Mouse (Mus musculus): Measurements from ENCODE around the gene Cyp2d11. TPM values are rescaled to one million over a fixed set of nuclear protein-coding genes. Genes with fewer than 3 reads are reported as not detected.

Gene Cyp2d11
- polyA plus RNA-seq, 1 experiment from 2014 or later: not detected

DNA sequence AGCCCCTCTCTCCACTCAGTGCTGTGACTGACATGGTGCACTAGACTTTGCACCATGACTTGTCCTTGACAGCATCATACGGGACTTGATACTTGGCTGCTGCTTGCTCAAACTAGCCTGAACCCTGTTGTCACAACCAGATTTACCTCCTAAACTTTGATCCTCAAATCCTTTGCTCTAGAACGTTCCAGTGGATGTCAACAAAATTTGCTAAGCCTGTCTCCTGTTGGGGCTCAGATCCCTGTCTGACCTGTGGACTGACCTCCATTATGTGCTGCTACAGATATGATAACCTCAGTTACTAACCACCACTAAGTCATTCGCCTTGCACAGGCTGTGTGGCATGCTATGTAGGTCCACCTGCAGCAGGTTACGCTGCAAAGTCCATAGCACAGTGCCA lies 29.1 kb upstream of the Cyp2d11 start:
- H3K4me1 ChIP-seq (ENCODE audit: control insufficient read depth in 2 of 2, insufficient read depth in 2 of 2, low read length in 2 of 2): no peaks in the 10 kb centered on the region
- no peak overlapping the region for H3K4me3 ChIP-seq (ENCODE audit: control insufficient read depth in 1 of 2, insufficient read depth in 1 of 2, low read depth in 1 of 2, low read length in 2 of 2)
- H3K4me2 ChIP-seq (ENCODE audit: low read length): no peak overlapping the region
- no peaks in the 10 kb centered on the region for H3K36me3 ChIP-seq (ENCODE audit: control insufficient read depth, insufficient read depth, low read length)
- H3K27ac ChIP-seq (replicated peaks in 1 of 2; ENCODE audit: control insufficient read depth in 1 of 2, insufficient read depth in 1 of 2, low read depth in 2 of 2, low read length in 2 of 2): no peak overlapping the region
- no peak overlapping the region for H3K9ac ChIP-seq (ENCODE audit: low read length)
- no peaks in the 10 kb centered on the region for H3K27me3 ChIP-seq (ENCODE audit: control insufficient read depth, insufficient read depth, low read length)
- H3K9me3 ChIP-seq (ENCODE audit: control insufficient read depth, low read length): no peaks in the 10 kb centered on the region
- ATAC-seq (ENCODE audit: insufficient number of reproducible peaks, insufficient read depth, low FRiP score, low read depth): no peak
- WGBS: 66% methylated on average over 4 of the region's 4 CpGs

- 74% methylated on average over 1 of the region's 1 CpGs for WGBS
- H3K4me3 ChIP-seq (ENCODE audit: control insufficient read depth in 1 of 2, insufficient read depth in 1 of 2, low read depth in 1 of 2, low read length in 2 of 2): no peak overlapping the region
- ATAC-seq (ENCODE audit: insufficient number of reproducible peaks, insufficient read depth, low FRiP score, low read depth): no peak
- H3K27ac ChIP-seq (replicated peaks in 1 of 2; ENCODE audit: control insufficient read depth in 1 of 2, insufficient read depth in 1 of 2, low read depth in 2 of 2, low read length in 2 of 2): no peak overlapping the region
- no peak overlapping the region for H3K4me2 ChIP-seq (ENCODE audit: low read length)
- no peaks in the 10 kb centered on the region for H3K36me3 ChIP-seq (ENCODE audit: control insufficient read depth, insufficient read depth, low read length)
- H3K9ac ChIP-seq (ENCODE audit: low read length): no peak overlapping the region
- no peaks in the 10 kb centered on the region for H3K27me3 ChIP-seq (ENCODE audit: control insufficient read depth, insufficient read depth, low read length)
- no peaks in the 10 kb centered on the region for H3K9me3 ChIP-seq (ENCODE audit: control insufficient read depth, low read length)
- peaks cover 2 to 4% of the 10 kb centered on the region in 2 experiments; a peak in 2 of 4 replicates for H3K4me1 ChIP-seq (ENCODE audit: control insufficient read depth in 2 of 2, insufficient read depth in 2 of 2, low read length in 2 of 2)
Measured at GRCm38 (mm10) chr15:82418616-82419015, 24.8 kb upstream of the Cyp2d11 start.

DNA sequence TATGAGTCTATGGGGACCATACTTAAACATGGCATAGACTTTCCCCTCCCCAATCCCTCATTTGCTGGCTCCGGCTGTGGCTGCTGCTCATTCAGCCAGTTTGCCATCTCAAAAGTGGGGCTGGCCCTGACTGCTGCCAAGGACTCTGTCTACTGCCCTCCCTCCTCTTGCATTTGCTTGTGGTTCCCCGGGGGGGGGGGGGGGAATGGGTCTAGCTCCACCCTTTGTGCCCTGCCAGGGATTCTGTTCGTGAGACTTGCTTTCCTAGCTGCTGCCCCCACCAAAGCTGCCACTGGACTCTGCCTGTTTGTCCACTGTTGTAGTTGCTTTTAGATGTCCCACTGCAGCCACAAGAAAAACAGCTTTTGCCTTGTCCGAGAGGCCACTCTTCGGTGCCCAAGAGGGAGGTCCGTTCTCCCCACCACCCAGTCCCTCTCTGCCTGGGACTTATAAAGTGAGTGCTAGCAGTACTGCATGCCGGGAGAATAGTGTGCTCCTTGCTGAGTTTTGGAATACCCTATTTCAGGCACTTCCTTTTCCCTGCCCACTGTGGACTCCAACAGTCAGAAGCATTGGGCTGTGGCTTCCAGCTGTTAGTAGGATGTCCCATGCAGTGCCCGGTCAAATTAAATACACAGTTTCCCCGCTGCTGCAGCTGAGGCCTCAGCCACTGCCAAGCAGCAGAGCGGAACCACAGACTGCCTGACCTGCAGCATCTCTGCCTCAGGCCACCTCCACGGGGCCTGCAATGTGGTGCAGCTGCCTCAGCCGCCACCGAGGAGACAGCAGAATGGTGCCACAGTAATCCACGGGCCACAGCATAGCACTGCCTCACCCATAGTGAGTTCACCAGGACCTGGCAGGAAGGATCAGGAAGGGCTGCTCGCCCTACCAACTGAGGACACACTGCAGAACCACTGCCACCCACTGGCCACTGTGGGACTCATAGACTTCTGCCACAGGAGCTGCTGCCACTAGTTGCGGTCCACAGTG lies 23.3 kb upstream of the Cyp2d11 start:
- Histone ChIP-seq H3K27me3 (ENCODE audit: control insufficient read depth, insufficient read depth, low read length) (no peaks in the 10 kb centered on the region), H3K9me3 (ENCODE audit: control insufficient read depth, low read length) (no peaks in the 10 kb centered on the region), H3K27ac (replicated peaks in 1 of 2; ENCODE audit: control insufficient read depth in 1 of 2, insufficient read depth in 1 of 2, low read depth in 2 of 2, low read length in 2 of 2) (no peak overlapping the region), H3K36me3 (ENCODE audit: control insufficient read depth, insufficient read depth, low read length) (no peaks in the 10 kb centered on the region), H3K4me1 (ENCODE audit: control insufficient read depth in 2 of 2, insufficient read depth in 2 of 2, low read length in 2 of 2) (peaks cover 2 to 4% of the 10 kb centered on the region in 2 experiments; a peak in 2 of 4 replicates), H3K4me3 (ENCODE audit: control insufficient read depth in 1 of 2, insufficient read depth in 1 of 2, low read depth in 1 of 2, low read length in 2 of 2) (no peak overlapping the region), H3K4me2 (ENCODE audit: low read length) (peak overlapping the region; percentile 50), H3K9ac (ENCODE audit: low read length) (peak overlapping the region; percentile 10; the same call in 1 of the 2 replicates)
- peak; percentile 77; the same call in 1 of the 2 replicates for ATAC-seq (ENCODE audit: insufficient number of reproducible peaks, insufficient read depth, low FRiP score, low read depth)
- 32% methylated on average over 16 of the region's 16 CpGs for WGBS

- no peak overlapping the region for H3K27ac ChIP-seq (replicated peaks in 1 of 2; ENCODE audit: control insufficient read depth in 1 of 2, insufficient read depth in 1 of 2, low read depth in 2 of 2, low read length in 2 of 2)
- WGBS: 76% methylated on average over 4 of the region's 4 CpGs
- ATAC-seq (ENCODE audit: insufficient number of reproducible peaks, insufficient read depth, low FRiP score, low read depth): no peak
- H3K27me3 ChIP-seq (ENCODE audit: control insufficient read depth, insufficient read depth, low read length): no peaks in the 10 kb centered on the region
- H3K4me1 ChIP-seq (ENCODE audit: control insufficient read depth in 2 of 2, insufficient read depth in 2 of 2, low read length in 2 of 2): no peaks in the 10 kb centered on the region
- H3K9ac ChIP-seq (ENCODE audit: low read length): no peak overlapping the region
- H3K36me3 ChIP-seq (ENCODE audit: control insufficient read depth, insufficient read depth, low read length): no peaks in the 10 kb centered on the region
- H3K9me3 ChIP-seq (ENCODE audit: control insufficient read depth, low read length): no peaks in the 10 kb centered on the region
- no peak overlapping the region for H3K4me3 ChIP-seq (ENCODE audit: control insufficient read depth in 1 of 2, insufficient read depth in 1 of 2, low read depth in 1 of 2, low read length in 2 of 2)
- H3K4me2 ChIP-seq (ENCODE audit: low read length): no peak overlapping the region
Measured at GRCm38 (mm10) chr15:82407536-82407935, 13.7 kb upstream of the Cyp2d11 start.

- H3K27me3 ChIP-seq (ENCODE audit: control insufficient read depth, insufficient read depth, low read length): no peaks in the 10 kb centered on the region
- H3K27ac ChIP-seq (replicated peaks in 1 of 2; ENCODE audit: control insufficient read depth in 1 of 2, insufficient read depth in 1 of 2, low read depth in 2 of 2, low read length in 2 of 2): no peak within 1 kb of the TSS
- H3K36me3 ChIP-seq (ENCODE audit: control insufficient read depth, insufficient read depth, low read length): no peaks in the 10 kb centered on the region
- no peak within 1 kb of the TSS for H3K4me2 ChIP-seq (ENCODE audit: low read length)
- H3K4me1 ChIP-seq (ENCODE audit: control insufficient read depth in 2 of 2, insufficient read depth in 2 of 2, low read length in 2 of 2): no peaks in the 10 kb centered on the region
- 89% methylated on average over 6 of the region's 6 CpGs for WGBS
- no peak within 1 kb of the TSS for H3K9ac ChIP-seq (ENCODE audit: low read length)
- H3K9me3 ChIP-seq (ENCODE audit: control insufficient read depth, low read length): no peaks in the 10 kb centered on the region
- ATAC-seq (ENCODE audit: insufficient number of reproducible peaks, insufficient read depth, low FRiP score, low read depth): no peak
- no peak within 1 kb of the TSS for H3K4me3 ChIP-seq (ENCODE audit: control insufficient read depth in 1 of 2, insufficient read depth in 1 of 2, low read depth in 1 of 2, low read length in 2 of 2)
Measured at GRCm38 (mm10) chr15:82406981-82407380, 13.2 kb upstream of the Cyp2d11 start, which contains the start of gene Cyp2d10. TSS of gene Cyp2d10 (minus strand) at chr15:82407195.

DNA sequence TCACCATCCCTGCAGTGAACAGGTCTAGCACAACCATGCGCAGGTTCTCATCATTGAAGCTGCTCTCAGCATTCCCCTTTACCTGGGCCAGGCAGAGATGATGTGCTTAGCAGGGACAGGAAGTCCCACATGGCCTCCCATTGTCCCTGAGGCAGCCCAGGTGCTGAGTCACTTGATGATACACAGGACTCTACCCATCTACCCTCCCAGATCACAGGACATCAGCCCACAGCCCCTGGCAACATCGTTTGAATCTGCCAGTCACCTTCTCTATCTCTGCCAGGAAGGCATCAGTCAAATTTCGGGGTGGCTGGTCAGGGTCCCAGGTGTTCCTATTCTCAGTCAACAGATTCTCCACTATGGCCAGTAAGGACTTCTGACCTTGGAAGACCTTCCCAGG lies 10.3 kb upstream of the Cyp2d11 start:
- Histone ChIP-seq H3K27me3 (ENCODE audit: control insufficient read depth, insufficient read depth, low read length) (no peaks in the 10 kb centered on the region), H3K27ac (replicated peaks in 1 of 2; ENCODE audit: control insufficient read depth in 1 of 2, insufficient read depth in 1 of 2, low read depth in 2 of 2, low read length in 2 of 2) (no peak overlapping the region), H3K4me2 (ENCODE audit: low read length) (no peak overlapping the region), H3K4me1 (ENCODE audit: control insufficient read depth in 2 of 2, insufficient read depth in 2 of 2, low read length in 2 of 2) (no peaks in the 10 kb centered on the region), H3K9me3 (ENCODE audit: control insufficient read depth, low read length) (no peaks in the 10 kb centered on the region), H3K36me3 (ENCODE audit: control insufficient read depth, insufficient read depth, low read length) (no peaks in the 10 kb centered on the region), H3K9ac (ENCODE audit: low read length) (no peak overlapping the region), H3K4me3 (ENCODE audit: control insufficient read depth in 1 of 2, insufficient read depth in 1 of 2, low read depth in 1 of 2, low read length in 2 of 2) (no peak overlapping the region)
- ATAC-seq (ENCODE audit: insufficient number of reproducible peaks, insufficient read depth, low FRiP score, low read depth): no peak
- WGBS: 73% methylated on average over 3 of the region's 3 CpGs

DNA sequence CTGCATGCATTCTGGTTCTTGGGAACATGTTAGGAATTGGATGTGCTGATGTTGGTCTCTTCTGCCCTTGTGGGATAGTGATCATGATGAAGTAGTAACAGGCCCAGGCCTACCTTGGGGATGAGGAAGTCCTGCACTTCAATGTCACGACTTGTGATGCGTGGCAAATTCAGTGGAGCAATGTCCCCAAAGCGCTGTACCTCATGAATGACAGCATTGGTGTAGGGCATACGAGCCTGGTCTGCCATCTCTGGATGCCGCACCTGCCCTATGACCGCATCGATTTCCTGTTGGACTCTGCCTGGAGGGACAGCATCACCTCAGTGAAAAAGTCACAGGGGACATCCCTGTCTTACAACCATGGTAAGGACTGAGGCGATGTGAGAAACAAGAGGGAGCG lies 9.8 kb upstream of the Cyp2d11 start:
- Histone ChIP-seq H3K36me3 (ENCODE audit: control insufficient read depth, insufficient read depth, low read length) (no peaks in the 10 kb centered on the region), H3K4me1 (ENCODE audit: control insufficient read depth in 2 of 2, insufficient read depth in 2 of 2, low read length in 2 of 2) (no peaks in the 10 kb centered on the region), H3K4me2 (ENCODE audit: low read length) (no peak overlapping the region), H3K9me3 (ENCODE audit: control insufficient read depth, low read length) (no peaks in the 10 kb centered on the region), H3K27me3 (ENCODE audit: control insufficient read depth, insufficient read depth, low read length) (no peaks in the 10 kb centered on the region), H3K4me3 (ENCODE audit: control insufficient read depth in 1 of 2, insufficient read depth in 1 of 2, low read depth in 1 of 2, low read length in 2 of 2) (no peak overlapping the region), H3K9ac (ENCODE audit: low read length) (no peak overlapping the region), H3K27ac (replicated peaks in 1 of 2; ENCODE audit: control insufficient read depth in 1 of 2, insufficient read depth in 1 of 2, low read depth in 2 of 2, low read length in 2 of 2) (no peak overlapping the region)
- no peak for ATAC-seq (ENCODE audit: insufficient number of reproducible peaks, insufficient read depth, low FRiP score, low read depth)
- 87% methylated on average over 9 of the region's 9 CpGs for WGBS

All from heart, embryonic 14.5 days (tissue).